Mouse (Mus musculus): ENCODE data around the gene Dnah2. TPM values are rescaled to one million over a fixed set of nuclear protein-coding genes. Genes with fewer than 3 reads are reported as not detected.
"Not testable (repeated sequence)": the region's sequence is repeated elsewhere in the genome, so short reads cannot be mapped to it uniquely, and the experiment has no call there.

Dnah2 gene
- polyA plus RNA-seq, 1 experiment, result 0.88 TPM

DNA sequence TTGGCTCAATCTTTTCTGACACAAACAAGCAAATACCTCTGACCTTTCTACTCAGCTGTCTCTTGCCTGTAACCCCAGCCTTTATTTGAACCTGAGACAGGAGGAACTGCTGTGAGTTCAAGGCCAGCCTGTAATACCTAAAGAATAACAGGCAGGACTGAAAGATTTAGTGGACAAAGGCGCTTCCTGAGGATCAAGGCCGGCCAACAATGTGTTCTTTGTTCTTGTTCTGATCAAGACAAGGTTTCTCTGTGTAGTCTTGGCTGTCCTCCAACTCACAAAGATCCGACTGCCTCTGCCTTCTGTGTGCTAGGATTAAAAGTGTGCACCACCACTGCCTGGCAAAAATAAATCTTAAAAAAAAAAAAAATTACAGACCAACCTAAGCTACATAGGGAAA is 15.5 kb upstream of the Dnah2 start:
- DNase-seq (ENCODE audit: low read depth), result no peak

DNA sequence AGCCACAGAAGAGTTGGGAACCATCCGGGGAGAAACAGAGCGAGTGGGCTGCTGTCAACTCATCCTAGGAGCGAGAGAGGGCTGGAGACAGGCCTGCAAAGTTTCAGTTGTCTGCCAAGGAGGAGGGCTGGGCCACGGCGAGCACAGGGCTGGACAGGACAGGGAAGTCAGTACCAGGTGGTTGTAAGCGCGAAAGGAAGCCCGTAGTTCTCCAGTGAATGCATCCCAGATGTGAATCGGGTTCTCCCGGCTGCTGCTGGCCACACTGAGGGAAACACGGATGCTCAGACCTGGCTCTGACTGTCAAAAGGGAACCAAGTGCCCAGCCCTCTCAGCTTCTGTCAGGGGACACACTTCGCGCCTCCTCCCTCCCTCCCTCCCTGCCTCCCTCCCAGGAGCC is 14.5 kb upstream of the Dnah2 start:
- DNase-seq (ENCODE audit: low read depth), result no peak

DNA sequence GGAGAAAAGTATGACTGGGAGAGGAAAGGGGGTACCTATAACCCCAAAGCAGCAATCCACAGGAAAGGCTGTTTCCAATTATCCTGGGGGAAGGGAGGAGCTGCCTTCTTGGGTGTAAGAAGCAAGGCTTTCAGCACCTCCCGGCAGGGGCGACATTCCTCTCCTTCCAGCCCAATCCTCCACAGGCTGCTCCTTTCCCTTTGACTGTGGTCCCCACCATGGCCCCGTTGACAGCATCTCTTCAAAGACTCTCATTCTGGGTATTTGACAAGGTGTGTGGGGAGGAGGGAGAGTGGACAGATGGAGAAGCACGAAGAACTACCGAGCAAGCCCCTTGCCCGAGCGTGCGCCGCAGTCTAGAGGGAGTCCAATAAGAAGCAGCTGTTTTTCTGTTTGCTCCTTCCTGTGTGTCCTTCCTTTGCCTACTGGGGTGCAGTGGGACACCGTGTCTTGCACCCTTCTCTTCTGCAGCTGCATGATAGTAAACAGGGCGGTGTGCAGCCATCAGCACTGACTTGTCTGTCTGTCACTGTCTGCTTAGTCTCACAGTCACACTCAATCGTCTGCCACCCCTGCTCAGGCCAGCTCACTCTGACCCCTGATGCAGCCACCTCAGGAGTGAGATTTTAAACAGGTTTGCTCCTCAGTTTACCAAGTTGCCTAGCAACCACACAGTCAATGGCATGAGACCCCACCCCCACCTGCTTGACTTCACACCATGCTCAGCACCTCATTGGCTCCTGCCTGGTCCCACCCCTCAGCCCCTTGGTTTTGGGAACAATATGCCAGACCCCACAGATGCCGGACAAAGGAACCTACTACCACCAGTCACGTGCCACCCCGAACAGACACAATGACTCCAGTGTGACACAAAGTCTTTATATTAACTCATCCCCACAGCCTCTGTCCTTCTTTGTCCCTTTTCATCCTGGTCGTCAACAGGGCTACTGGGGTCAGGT is 12.3 kb upstream of the Dnah2 start:
- no peak for DNase-seq (ENCODE audit: low read depth)

DNA sequence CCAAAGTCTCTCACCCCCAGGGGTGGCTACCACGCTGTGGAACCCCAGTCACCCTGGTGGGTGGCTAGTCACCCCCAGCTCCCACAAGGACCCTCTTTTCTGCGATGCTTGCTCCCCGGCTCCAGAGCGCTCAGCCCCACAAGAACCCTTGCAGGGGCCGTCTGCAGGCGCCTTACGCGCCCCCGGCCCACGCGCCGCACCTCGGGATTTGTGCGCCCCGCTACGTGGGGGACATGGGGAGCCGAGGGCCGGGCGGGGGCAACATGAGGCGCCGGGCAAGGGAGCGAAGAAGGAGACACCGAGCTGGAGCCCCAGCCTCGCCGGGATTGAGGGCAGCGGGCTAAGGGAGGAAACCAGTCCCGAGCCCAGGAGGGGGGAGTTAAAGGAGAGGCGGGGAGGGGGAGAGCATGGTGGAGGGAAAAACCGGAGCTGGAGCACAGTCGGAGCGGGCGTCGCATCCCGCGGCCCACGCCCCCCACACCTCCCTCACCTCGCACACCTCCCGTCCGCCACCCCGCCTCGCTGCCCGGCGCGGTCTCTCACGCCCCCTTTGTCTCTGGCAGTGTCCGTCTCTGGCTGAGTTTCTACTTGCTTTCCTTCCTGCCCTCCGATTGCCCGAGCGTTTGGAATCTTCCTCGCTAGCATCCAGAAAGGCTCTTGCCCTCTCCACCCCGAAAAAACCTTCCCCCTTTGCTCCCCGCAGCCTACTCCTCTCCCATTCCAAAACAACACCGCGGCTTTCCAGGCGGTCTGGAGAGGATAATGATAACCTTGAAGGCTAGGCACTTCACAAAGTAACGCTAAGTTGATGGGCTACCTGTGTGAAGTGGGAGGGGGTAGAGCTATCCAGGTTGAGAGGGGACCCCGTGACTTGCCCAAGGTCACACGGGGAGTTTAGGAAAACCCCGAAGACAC is 11.2 kb upstream of the Dnah2 start, which contains the start of gene Efnb3:
TSS of gene Efnb3 (minus strand) at position 355 of the 915 bp plus-strand sequence.
- no peak for DNase-seq (ENCODE audit: low read depth)

DNA sequence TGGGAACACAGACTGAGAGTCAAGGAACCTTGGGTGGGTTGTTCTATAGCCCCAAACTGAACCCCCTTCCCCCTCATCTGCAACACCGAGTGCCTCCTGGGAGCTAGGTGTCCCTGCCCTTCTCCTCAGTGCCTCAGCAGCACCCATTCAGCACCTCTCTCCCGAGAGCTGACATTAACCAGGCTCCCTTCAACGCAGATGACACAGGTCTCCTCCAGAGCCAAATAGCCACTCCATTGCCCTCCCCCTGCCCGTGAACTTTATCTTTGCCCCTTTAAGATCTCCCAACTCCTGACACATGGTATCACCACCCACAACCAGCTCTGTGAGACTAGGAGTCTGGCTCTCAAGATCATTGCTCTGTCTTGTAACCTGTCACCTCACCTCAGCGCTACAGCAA is 10.3 kb upstream of the Dnah2 start:
- DNase-seq (ENCODE audit: low read depth), result no peak

DNA sequence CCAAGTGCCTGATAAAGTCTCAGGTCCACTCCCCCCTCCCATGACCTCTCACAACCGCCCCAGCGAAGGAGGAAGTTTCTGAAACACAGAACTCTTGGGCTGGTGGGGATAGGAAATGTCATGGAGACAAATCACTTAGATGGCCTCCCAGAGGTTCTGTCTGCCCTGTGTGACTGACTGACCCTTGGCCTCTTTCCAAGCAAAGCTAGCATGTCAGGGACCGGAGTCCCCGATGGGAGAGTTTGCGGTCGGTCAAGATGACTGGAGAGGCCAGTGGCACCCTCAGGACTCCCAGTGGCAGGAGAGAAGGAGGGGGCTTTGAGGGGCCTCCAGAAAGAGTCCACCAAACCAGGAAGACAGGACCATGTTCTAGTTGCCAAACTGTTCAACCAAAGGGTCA is 9.8 kb upstream of the Dnah2 start:
- DNase-seq (ENCODE audit: low read depth), result no peak

DNA sequence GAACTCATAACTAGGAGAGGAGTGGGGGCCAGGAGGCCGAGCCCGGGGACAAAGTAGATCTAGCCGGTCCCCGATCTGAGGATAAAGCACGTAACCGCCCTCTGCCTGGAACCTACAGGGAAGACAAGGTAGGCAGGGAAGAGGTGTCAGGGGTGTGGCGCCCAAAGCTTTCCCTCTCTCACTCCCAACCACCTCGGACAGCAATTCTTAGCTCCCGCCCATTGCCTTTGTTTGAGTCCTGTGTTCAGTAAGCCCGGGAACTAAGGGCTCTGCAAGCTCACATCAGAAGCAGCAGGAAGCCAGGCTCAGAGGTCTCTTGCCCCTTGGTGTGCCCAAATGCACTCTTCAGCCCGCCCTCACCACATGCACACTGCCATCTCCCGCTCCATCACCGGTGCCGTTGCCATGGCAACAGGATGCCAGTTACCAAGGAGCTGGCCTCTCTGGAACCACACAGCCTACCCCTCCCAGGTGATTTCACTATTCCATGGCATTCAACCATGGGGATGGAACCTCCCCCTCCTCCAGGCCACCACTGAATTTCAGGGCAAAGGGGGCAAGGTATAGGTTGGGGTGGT is 8.6 kb upstream of the Dnah2 start:
- DNase-seq (ENCODE audit: low read depth), result no peak

DNA sequence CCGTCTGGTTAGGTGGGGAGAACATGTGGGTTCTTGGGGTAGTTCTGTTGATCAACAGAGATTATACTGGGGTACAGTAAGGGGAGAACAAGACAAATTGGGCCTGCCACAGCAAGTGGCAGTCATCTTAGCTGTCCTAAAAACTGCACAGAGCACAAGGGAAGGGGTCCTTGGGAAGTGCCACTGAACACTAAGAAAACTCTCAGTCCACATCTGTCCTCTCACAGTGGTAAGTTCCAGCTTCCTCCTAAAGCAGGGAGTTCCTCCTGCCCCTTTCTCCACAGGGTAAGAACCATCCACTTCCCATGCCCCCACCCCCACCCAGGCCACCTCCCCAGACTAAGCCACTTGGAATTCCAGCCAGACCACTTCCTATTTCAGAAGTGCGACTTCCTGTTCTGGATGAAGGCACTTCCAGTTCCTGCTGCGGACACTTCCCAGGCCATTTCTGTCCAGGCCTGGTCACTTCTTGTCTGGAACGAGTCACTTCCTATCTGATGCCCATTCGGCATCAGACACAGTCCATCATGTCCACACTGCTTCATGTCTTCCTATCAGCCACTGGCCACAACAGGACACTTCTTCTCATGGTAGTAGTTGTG is 5.7 kb upstream of the Dnah2 start:
- DNase-seq (ENCODE audit: low read depth), result no peak

DNA sequence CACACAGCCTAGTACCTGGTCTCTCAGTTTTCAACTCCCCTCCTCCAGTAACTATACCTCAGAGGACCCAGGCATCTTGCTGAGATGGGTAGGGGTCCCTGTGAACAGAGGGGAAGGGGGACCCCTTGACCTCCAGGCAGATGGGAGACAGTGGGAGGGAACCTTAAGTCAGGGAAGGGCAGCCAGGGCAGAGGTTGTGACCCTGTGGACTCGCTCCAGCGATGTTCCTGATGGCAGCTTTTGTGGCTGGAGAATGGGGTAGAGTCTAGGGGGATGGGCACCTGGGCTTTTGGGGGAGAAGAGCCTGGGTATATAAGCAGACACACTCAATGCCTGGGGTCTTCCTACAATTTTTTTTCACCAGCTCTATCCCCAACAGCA is 4.4 kb upstream of the Dnah2 start:
- no peak for DNase-seq (ENCODE audit: low read depth)

DNA sequence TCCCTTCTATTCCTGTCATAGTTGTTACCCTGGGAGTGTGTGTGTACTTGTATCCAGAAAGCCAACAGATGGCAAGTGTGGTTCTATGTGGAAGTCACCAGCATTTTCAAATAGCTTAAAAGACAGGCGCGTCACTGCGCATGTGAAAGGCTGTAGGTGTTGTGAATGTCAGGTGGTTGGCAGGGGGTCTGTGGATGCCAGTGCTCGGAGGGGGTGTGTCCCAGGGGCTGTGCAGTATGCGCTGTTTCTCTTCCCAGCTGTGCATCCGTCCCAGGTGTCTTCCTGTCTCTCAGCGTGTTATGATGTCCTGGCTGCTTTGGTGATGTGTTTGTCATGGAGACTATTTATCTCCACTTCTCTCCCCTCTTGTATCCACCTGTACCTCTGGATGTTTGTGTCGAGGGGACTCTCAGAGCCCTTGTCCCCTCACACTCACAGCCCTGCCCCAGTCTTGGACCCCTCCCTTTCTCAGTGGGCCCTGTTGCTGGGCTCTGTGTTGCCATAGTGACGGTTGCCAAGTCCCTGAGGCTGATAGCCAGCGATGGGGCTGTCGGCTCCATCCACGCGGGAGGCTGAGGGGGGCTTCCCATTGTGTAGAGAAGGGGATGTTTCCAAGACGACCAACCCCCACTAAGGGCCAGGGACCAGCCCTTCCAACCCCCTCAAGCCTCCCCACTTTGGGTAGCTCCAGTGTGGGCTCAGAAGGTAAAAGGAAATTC is 3.9 kb upstream of the Dnah2 start:
- DNase-seq (ENCODE audit: low read depth), result no peak

DNA sequence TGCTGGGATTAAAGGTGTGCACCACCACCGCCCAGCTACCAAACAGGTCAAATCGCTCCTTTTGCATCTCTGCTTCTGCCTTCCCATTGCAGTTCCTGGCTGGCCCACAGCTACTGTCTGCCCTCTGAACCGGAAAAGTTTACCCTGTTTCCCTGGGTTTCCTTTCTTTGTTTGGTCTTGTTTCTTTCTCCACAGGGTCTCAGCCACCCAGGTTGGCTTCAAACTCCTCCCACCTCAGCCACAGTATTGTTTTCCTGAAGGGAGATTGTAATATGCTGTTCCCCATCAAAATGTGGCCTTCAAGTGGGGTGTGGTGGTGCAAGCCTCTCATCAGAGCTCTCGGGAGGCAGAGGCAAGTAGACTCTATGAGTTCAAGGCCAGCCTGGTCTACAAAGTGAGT is 2.4 kb upstream of the Dnah2 start:
- DNase-seq (ENCODE audit: low read depth), result no peak

DNA sequence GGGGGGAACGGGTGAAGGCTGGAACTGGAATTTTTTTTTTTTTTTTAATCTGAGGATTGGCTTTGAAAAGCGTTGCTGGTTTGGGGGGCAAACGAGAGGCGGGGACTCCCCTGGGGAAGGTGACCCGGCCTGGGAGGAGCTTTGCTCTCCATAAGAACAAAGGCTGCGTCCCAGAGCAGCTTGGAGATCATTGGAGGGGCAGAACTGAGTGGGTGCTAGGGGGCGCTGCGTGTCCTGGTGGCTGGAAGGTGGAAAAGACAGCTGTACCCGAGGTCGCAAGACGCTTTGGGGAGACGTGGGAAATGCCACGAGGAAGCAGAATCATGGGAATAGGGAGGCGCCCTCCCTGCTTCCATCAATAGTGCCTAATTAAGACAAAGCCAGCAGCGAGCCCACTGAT is 1.8 kb downstream of the Dnah2 start:
- DNase-seq (ENCODE audit: low read depth), result no peak

DNA sequence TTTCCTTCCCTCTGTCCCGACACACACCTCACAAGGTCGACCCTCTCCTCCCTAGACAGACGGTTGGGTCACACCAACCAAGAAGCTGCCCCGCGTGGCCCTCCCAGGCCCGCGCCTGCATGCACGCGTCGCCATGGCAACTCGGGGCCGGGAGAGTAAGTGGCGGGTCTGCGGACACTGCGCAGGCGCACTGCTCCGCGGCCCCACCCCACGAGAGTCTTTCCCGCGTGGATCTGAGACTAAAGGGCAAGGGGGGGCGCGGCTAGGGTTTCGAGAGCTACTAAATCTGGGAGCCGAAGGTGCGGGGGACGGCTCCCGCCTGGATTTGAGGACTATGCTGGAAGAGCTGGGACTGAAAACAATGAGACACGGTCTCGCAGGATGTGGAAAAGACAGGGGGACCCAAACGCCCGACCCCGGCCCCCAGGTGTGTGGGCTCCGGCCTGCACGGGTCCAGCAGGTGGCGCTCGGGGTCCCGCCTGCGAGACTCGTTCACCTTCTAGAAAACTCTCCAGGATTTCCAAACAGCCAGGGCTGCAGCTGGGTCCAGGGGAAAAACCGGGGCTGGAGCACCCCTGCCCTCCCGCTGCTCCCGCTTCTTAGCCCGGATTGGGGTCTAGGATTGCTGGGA is 2.4 kb downstream of the Dnah2 start:
- no peak for DNase-seq (ENCODE audit: low read depth)

DNA sequence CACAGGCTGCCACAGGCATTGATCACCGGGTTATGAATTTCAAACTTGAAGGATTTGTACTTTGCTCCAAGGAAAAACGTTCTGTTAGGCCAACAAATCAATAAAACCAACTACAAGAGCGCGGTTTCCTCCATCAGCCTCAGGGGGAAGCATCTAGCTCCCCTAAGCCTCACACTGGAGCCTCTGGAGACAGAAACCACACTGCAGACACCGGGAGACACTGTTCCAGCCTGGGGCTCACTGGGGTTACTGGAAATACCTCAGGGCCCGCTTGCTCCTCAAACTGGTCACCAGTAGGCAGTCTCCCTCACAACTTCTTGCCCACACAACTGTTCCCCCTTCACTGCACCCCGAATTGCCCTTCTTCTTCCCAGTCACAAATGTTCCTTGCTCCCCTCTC is 3.0 kb downstream of the Dnah2 start:
- DNase-seq (ENCODE audit: low read depth), result no peak

DNA sequence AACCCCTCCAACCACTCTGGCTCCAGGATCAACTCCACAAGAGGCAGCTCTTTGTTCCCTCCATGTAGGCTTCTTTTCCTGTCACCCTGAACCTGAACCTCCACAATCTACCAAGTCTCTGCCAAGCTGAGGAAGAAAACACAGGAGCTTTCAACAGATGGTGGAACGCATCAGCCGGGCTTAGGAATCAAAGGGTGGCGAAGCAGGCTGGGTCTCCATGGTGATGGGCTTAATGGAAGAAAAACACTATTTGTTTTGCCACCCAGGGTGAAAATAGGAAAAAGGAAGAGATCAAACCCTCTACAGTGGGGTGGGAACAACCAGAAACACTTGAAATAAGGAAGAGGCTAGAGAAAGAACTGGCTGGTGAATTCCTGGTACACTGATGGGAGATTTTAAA is 5.3 kb downstream of the Dnah2 start:
- DNase-seq (ENCODE audit: low read depth), result no peak

DNA sequence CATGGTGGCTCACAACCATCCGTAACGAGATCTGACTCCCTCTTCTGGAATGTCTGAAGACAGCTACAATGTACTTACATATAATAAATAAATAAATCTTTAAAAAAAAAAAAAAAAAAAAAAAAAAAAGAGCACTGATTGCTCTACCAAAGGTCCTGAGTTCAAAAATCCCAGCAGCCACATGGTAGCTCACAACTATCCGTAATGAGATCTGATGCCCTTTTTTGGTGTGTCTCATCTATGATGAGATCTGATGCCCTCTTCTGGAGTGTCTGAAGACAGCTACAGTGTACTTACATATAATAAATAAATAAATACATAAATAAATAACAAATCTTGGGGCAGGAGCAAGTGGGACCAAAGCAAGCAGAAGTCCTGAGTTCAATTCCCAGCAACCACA is 7.2 kb downstream of the Dnah2 start:
- not testable (repeated sequence) for DNase-seq (ENCODE audit: low read depth)

DNA sequence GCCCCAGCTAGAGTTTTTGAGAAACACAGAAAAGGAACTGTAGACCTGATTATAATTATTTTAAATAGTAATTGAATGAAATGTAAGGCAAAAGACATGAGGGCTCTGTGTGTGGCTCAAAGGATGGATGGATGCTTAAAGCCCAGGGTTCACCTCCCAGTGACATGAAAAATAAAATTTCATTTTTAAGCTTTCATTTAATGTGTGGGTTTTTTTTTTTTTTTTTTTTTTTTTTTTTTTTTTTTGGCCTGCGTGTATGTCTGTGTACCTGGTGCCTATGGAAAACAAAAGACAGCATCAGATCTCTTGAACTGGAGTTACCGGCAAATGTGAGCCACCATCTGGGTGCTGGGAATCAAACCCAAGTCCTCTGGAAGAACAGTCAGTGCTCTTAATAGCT is 8.2 kb downstream of the Dnah2 start:
- DNase-seq (ENCODE audit: low read depth), result no peak

DNA sequence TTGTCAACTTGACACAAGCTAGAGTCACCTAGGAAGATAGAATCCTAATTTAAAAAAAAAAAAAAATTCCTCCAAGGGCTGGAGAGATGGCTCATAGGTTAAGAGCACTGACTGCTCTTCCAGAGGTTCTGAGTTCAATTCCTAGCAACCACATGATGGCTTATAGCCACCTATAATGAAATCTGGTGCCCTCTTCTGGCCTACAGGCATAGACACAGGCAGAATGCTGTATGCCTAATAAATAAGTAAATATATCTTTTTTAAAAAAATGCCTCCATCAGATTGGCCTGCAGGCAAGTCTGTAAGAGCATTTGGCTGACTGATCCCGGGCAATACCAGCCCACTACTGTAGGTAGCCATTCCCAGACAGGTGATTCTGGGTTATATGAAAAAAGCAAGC is 13.9 kb downstream of the Dnah2 start:
- DNase-seq (ENCODE audit: low read depth), result no peak

DNA sequence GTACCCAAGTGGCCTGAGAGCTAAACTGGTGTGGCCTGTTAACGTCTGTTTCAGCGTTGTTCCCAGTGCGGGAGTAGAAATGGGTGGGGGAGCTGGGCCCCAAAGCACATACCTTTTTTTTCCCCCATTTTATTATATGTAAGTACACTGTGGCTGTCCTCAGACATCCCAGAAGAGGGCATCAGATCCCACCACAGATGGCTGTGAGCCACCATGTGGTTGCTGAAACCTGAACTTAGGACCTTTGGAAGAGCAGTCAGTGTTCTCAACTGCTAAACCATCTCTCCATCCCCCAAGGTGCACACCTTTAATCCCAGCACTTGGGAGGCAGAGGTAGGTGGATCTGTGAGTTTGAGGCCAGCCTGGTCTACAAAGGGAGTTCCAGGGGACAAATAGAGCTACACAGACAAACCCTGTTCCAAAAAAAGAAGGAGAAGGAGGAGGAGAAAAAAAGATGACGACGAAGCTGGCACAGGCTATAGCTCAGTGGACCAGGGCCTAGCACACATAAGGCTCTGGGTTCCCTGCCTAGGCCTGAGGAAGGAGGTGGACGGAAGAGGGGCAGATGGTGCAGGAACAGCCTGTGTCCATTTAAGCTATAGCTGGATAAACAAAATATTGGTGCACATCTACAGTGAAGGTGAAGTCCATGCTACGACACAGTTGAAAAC is 16.3 kb downstream of the Dnah2 start:
- DNase-seq (ENCODE audit: low read depth), result no peak

DNA sequence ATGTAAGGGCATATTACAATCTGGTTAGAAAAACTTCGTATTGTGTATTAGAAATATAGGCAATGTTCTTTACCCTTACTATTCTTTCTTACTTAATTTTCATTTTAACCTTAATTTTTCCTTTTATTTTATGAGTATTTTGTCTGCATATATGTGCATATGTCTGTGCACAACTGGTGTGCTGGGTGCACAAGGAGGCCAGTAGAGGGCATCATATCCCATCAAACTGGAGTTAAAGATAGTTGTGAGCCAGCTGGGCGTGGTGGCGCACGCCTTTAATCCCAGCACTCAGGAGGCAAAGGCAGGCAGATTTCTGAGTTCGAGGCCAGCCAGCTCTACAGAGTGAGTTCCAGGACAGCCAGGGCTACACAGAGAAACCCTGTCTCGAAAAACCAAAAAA is 18.2 kb downstream of the Dnah2 start:
- not testable (repeated sequence) for DNase-seq (ENCODE audit: low read depth)
